Mouse (Mus musculus) cerebellum, adult 11 months (tissue): ENCODE data around the gene Celsr1.
"Not testable (repeated sequence)": the region's sequence is repeated elsewhere in the genome, so short reads cannot be mapped to it uniquely, and the experiment has no call there.

Experiments used
- DNase-seq: peaks from one replicate; pipeline ENCODE4 v3.0.0; 2022

Gene Celsr1

GRCm38 (mm10) chr15:86064191-86064849 is 30.7 kb upstream of the Celsr1 start:
- DNase-seq, result no peak

GRCm38 (mm10) chr15:86061848-86062481 is 28.4 kb upstream of the Celsr1 start:
- DNase-seq, result no peak

- DNase-seq, result no peak
Measured at GRCm38 (mm10) chr15:86061221-86061620, 27.6 kb upstream of the Celsr1 start.

DNA sequence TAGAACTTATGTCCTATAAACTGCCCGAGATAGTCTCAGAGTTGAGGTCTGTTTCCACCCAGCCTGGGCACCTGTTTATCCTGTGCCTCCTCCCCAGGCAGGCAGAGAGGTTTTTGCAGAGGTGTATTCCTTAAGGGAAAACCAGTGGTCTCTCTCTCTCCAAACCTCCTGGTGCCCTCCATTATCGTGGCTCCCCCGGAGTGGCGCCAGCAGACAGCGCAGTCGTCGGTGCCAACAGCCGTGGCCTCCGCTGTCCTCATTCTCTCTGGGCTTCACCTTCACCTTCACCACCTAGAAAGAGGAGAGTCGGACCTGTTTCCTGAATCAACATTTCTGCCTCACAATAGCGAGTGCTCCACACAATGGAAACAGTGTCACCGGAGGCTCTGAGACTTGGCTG is 27.0 kb upstream of the Celsr1 start:
- no peak for DNase-seq

DNA sequence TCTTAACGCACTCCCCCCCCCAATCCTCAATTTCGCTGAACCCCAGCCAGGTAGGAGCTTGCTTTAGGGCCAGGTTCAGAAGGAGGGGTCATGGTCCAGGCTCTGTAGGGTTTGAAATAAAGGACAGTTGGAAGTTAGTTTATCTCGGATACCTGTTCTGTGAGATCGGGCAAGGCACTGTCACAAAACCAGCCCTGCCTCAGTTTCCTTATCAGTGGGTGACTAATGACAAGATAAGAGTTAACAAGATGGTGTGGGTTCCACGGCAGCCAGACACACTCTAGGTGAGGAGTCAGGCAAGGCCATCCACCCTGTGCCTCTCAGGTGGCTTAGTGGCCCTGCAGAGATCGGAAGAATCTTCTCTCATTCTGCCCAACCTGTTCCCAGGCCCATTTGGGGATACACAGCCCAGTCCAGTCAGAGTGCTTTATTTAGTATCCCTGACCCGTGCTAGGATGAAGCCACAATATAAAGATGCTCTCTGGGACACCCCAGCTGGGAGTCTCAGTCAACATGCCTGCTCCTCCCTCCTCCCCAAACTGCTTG is 26.3 kb upstream of the Celsr1 start:
- DNase-seq, result no peak

- DNase-seq, result peak; percentile 60
Measured at GRCm38 (mm10) chr15:86058931-86059834, 25.6 kb upstream of the Celsr1 start.

GRCm38 (mm10) chr15:86058394-86058915 is 24.9 kb upstream of the Celsr1 start:
- peak; percentile 91 for DNase-seq

DNA sequence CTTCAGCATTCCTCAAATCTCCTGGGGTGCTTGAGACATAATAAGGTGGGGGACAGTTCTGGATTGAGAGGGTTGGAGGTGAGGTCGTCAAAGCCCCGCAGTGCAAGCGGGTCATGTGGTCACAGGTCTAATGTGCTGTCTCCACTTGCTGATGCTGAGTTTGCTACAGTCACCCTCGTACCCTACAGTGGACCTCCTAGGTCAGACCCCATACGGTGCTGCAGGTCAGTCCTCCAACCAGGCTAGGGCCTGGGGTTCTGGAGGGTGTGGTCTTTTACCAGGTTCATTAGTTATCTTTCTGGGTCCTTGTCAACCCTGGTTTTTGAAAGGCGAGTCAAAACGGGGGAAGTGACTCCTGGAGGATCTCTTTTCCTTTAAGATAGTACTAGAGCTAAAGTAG is 24.3 kb upstream of the Celsr1 start:
- DNase-seq, result no peak

DNA sequence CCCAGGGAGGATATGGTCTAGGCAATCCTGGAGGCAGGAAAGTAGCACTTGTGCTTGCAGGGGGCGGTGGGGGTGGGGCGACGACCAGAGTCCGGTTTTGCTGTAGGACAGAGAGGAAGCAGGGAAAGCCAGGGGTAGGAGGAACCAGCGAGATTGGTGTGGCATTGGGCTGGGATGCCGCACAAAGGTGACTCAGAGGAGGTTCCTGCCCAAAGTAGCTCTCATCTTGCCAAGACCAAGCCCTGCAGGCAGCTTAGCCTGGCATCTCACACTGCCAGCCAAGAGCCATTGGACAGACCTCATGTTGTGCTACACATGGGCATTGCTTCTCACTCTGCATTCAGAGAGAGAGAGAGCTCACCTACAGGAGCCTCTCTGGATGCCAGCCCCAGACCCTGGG is 23.8 kb upstream of the Celsr1 start, which contains the start of gene Gramd4:
Gene Gramd4, plus strand, starts transcription at position 283 of the 400 bp plus-strand sequence.
- peak; percentile 81 for DNase-seq

- DNase-seq, result no peak
Measured at GRCm38 (mm10) chr15:86056221-86056760, 22.7 kb upstream of the Celsr1 start.

- DNase-seq, result not testable (repeated sequence)
Measured at GRCm38 (mm10) chr15:86054861-86055260, 21.3 kb upstream of the Celsr1 start.

- DNase-seq, result peak; percentile 81
Measured at GRCm38 (mm10) chr15:86053890-86054536, 20.4 kb upstream of the Celsr1 start.

DNA sequence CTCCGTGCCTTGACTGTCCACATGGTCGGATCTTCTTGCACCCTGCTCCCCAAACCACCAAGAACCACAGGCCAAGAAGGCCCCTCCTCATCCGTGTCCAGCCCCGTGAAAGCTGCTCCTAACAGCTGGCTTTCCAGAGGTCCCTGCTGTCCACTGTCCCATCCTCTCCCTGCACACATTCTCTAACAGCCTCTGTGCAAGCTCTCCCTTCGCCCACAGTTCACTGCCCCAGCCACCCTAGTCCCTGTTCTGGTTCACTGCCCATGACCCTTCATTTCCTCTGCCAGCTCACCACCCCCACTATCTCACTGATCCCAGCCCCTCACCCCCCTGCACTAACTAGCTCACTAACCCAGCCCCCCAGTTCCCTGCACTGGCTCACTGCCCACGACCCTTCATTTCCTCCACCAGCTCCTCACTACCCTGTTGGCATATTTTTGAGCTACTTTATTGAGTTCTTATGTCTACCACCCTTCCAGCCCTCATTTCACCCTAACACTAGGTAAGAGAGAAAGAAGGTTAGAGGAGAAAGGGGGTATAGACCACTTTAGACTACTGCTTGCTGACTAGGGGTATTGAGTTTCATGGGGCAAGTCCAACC is 18.4 kb upstream of the Celsr1 start:
- DNase-seq, result no peak

GRCm38 (mm10) chr15:86051152-86051551 is 17.6 kb upstream of the Celsr1 start:
- no peak for DNase-seq

DNA sequence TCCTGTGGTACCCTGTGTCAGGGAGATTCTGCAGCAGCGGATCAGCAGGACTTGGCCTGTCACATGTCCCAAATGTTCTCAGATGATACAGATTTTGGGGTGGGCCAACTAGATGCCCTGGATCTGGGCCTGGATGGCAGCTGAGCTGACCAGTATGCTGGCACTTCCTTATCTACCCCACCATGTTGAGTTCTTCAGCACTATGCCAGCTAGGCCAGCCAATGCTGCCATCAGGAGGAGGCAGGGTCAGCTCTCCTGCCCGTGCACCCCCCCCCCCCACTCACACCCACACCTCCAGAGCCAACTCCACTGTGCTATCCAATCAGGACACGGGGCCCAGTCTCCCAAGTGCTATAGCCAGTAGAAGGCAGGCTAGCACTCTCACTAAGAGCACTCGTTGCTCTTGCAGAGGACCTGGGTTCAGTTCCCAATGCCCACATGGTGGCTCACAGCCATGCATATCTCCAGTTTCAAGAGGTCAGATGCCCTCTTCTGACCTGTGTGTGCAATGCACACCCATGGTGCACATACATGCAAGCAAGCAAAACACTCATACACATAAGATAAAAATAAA is 16.7 kb upstream of the Celsr1 start:
- peak; percentile 39 for DNase-seq

DNA sequence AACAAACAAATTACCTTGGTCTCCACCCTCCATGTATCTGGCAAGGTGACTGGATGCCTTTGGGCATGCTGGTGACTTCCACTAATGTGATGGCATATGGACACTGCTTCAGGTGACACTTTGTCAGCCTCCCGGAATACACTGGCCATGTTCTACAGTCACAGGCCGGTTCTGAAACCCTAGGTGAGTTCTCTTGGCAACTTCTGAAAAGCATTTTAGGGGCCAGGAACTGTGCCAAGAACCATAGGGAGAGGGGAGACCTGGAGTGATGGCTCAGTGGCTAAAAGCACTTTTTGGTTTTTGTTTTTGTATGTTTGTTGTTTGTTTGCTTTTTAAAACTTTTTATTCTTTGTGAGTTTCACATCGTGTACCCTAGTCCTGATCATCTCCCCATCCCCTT is 15.9 kb upstream of the Celsr1 start:
- DNase-seq, result no peak

GRCm38 (mm10) chr15:86042364-86042763 is 8.8 kb upstream of the Celsr1 start:
- DNase-seq, result no peak

GRCm38 (mm10) chr15:86041421-86041820 is 7.8 kb upstream of the Celsr1 start:
- no peak for DNase-seq

- DNase-seq, result peak; percentile 59
Measured at GRCm38 (mm10) chr15:86038802-86039201, 5.2 kb upstream of the Celsr1 start.

DNA sequence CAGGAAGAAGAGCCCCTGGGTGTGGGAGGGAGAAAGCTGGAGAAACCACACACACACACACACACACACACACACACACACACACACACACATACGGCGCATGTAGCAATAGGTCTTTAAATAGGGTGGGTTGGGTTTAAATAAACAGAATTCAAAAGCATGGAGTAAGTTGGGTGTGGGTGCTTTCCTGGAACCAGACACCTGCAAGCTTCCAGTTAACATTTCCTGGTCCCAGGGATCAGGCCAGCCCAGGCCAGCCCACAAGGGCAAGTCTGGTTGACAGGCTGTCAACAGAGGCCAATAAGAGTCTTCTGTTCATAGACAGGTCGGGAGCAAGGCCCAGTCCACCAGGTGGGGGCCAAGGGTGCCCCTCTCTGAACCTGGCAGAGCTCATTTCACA is 2.3 kb upstream of the Celsr1 start:
- DNase-seq, result no peak

DNA sequence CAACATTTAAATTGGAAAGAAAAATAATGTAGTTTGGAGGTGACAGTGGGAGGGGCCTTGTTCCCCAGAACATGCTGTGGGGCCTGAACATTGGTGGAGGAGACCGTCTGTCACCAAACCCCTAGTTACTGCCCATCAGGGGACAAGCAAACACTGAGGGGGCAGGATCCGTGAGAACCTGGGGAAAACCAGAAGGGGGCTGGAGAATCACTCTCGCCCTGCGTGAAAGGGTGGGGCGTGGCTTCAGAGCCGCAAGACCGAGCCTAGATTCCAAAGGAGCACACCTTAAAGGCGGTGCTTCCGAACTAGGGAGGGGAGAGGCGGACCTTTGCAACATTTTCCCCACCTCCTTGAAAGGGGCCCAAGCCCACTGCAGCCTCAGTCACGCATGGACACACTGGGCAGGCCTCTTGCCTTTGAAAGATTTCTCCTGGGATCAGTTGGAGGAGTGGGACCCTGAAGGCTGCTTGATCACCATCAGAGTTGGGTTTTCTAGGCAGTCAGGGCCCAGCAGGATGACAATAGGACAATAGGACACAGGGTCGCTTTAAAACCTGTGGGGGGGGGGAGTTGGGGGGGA is 1.3 kb upstream of the Celsr1 start:
- no peak for DNase-seq
